Mouse (Mus musculus) heart, postnatal 0 days (tissue): ENCODE results near the gene Lrrc8b. TPM values are rescaled to one million over a fixed set of nuclear protein-coding genes. Genes with fewer than 3 reads are reported as not detected.
A peak's percentile ranks its signal among the peaks of the same experiment; 100 is the strongest.

Source experiments
- ATAC-seq: fragments of 200-750 bp; cut with Nextera tagmentation; 2 replicates; pipeline ENCODE4 v1.8.0; 2017; ENCODE audit warnings: low read depth, moderate number of reproducible peaks, moderate library complexity; ENCODE audit not compliant: insufficient read depth
- DNase-seq: peaks from one replicate; pipeline ENCODE4 v3.0.0-alpha.2; 2016; ENCODE audit warnings: low spot score
- H3K27ac ChIP-seq: fragments of 300-500 bp; sonication (generic); 2 replicates; pipeline ENCODE4 v1.5.1; 2014; ENCODE audit warnings: low read depth, mild to moderate bottlenecking
- H3K27me3 ChIP-seq: fragments of 300-500 bp; sonication (generic); 2 replicates; pipeline ENCODE4 v1.6.1; 2014; ENCODE audit warnings: low read length, mixed read lengths; ENCODE audit not compliant: control insufficient read depth, insufficient read depth
- H3K36me3 ChIP-seq: fragments of 300-500 bp; sonication (generic); replicated peaks from 2 replicates; pipeline ENCODE4 v1.6.1; 2014; ENCODE audit warnings: low read length, mixed read lengths; ENCODE audit not compliant: control insufficient read depth, insufficient read depth
- H3K4me1 ChIP-seq: fragments of 300-500 bp; sonication (generic); 2 replicates; pipeline ENCODE4 v1.6.1; 2014; ENCODE audit warnings: antibody characterized with exemption; ENCODE audit not compliant: control insufficient read depth, insufficient read depth
- H3K4me2 ChIP-seq: fragments of 300-500 bp; sonication (generic); 2 replicates; pipeline ENCODE4 v1.6.1; 2014; ENCODE audit warnings: low read depth, mild to moderate bottlenecking, low read length, moderate library complexity
- H3K4me3 ChIP-seq: fragments of 300-500 bp; sonication (generic); 2 replicates; pipeline ENCODE4 v1.5.1; 2014; ENCODE audit warnings: low read depth, low read length
- H3K9ac ChIP-seq: fragments of 300-500 bp; sonication (generic); replicated peaks from 2 replicates; pipeline ENCODE4 v1.6.1; 2014; ENCODE audit warnings: low read depth, low read length, mixed read lengths
- H3K9me3 ChIP-seq: fragments of 300-500 bp; sonication (generic); replicated peaks from 2 replicates; pipeline ENCODE4 v1.6.1; 2016; ENCODE audit warnings: low read length; ENCODE audit not compliant: control insufficient read depth
- CTCF ChIP-seq: IDR thresholded peaks from 2 replicates; pipeline ENCODE4 v1.5.1; 2016; ENCODE audit warnings: antibody characterized with exemption, control low read depth, low read depth
- EP300 ChIP-seq: IDR thresholded peaks from 2 replicates; pipeline ENCODE4 v1.6.1; 2016; ENCODE audit warnings: antibody characterized with exemption, low read depth
- WGBS: fragments of 180-500 bp; shearing (Covaris S2); extraction: QIAGEN DNeasy Blood & Tissue Kit; methylation state at CpG from one replicate; pipeline ENCODE4 v1.1.7; 2014; 5-methylcytosine and 5-hydroxymethylcytosine counted together
- polyA plus RNA-seq: library from polyadenylated mRNA; unstranded; fragments of >200 nt; fragmentation: Nextera tagmentation; extraction: Ambion mirVana; gene quantifications from 2 replicates; pipeline ENCODE4 v1.2.1, GENCODE M21; 2015
- total RNA-seq: library from RNA; depleted of rRNA; stranded (reverse); fragments of >200 nt; gene quantifications from 2 replicates; pipeline ENCODE4 v1.2.3, GENCODE M21; 2014; ENCODE audit warnings: low replicate concordance; rRNA removed

Lrrc8b gene
- total and polyA plus RNA-seq, 2 experiments from 2014 or later = 2.6 to 4.8 TPM

- peaks cover 14% of the 10 kb centered on the region; the same call in 1 of the 2 replicates for H3K36me3 ChIP-seq
- no peaks in the 10 kb centered on the region for H3K27me3 ChIP-seq
- peak overlapping the region; percentile 72 for H3K27ac ChIP-seq
- WGBS = 35% methylated on average over 23 of the region's 23 CpGs
- H3K4me3 ChIP-seq = peak overlapping the region; percentile 35
- peak overlapping the region; percentile 57 for H3K4me2 ChIP-seq
- H3K9ac ChIP-seq = peak overlapping the region; percentile 32; the same call in 1 of the 2 replicates
- peaks cover 63% of the 10 kb centered on the region for H3K4me1 ChIP-seq
- no peaks in the 10 kb centered on the region for H3K9me3 ChIP-seq
- peak; percentile 82 for DNase-seq
- TF ChIP-seq CTCF = no peak
- TF ChIP-seq EP300 = no peak
- ATAC-seq = peak; percentile 85
Observed at GRCm38 (mm10) chr5:105527477-105528331, 112.1 kb downstream of the Lrrc8b start.

- Histone ChIP-seq H3K27me3 (no peaks in the 10 kb centered on the region), H3K27ac (0 out of 2 replicates have a peak overlapping the region, but pooled peaks have one; percentile 30), H3K4me2 (no peak overlapping the region), H3K9me3 (no peaks in the 10 kb centered on the region), H3K4me3 (no peak overlapping the region), H3K9ac (no peak overlapping the region), H3K4me1 (peaks cover 42% of the 10 kb centered on the region), H3K36me3 (peaks cover 11% of the 10 kb centered on the region; the same call in 1 of the 2 replicates)
- ATAC-seq (no peak), DNase-seq (peak; percentile 32)
- TF ChIP-seq CTCF (no peak), EP300 (no peak)
- WGBS = 50% methylated on average over 6 of the region's 6 CpGs
Observed at GRCm38 (mm10) chr5:105530576-105530975, 115.0 kb downstream of the Lrrc8b start.

- H3K4me2 ChIP-seq = no peak overlapping the region
- peaks cover 32% of the 10 kb centered on the region for H3K36me3 ChIP-seq
- 93% methylated on average over 3 of the region's 3 CpGs for WGBS
- H3K27me3 ChIP-seq = no peaks in the 10 kb centered on the region
- H3K9me3 ChIP-seq = no peaks in the 10 kb centered on the region
- ATAC-seq = no peak
- H3K9ac ChIP-seq = no peak overlapping the region
- peaks cover 11% of the 10 kb centered on the region for H3K4me1 ChIP-seq
- H3K4me3 ChIP-seq = no peak overlapping the region
- H3K27ac ChIP-seq = no peak overlapping the region
- no peak for TF ChIP-seq EP300
- TF ChIP-seq CTCF = no peak
- no peak for DNase-seq
Observed at GRCm38 (mm10) chr5:105535186-105535585, 119.6 kb downstream of the Lrrc8b start.

GRCm38 (mm10) chr5:105536172-105536571 is 120.6 kb downstream of the Lrrc8b start:
- DNase-seq (no peak), ATAC-seq (no peak)
- TF ChIP-seq CTCF = no peak
- TF ChIP-seq EP300 = no peak
- H3K36me3 ChIP-seq = peaks cover 34% of the 10 kb centered on the region
- H3K4me2 ChIP-seq = no peak overlapping the region
- no peaks in the 10 kb centered on the region for H3K27me3 ChIP-seq
- H3K4me3 ChIP-seq = no peak overlapping the region
- no peak overlapping the region for H3K9ac ChIP-seq
- 88% methylated on average over 2 of the region's 2 CpGs for WGBS
- H3K9me3 ChIP-seq = no peaks in the 10 kb centered on the region
- no peak overlapping the region for H3K27ac ChIP-seq
- peaks cover 1% of the 10 kb centered on the region; the same call in 1 of the 2 replicates for H3K4me1 ChIP-seq

- ATAC-seq = no peak
Observed at GRCm38 (mm10) chr5:105537101-105537723, 121.6 kb downstream of the Lrrc8b start.

More at GRCm38 (mm10) chr5:105537101-105537723, 121.6 kb downstream of the Lrrc8b start:
- Histone ChIP-seq H3K4me1 (no peaks in the 10 kb centered on the region), H3K4me2 (no peak overlapping the region), H3K27me3 (no peaks in the 10 kb centered on the region), H3K9ac (no peak overlapping the region), H3K27ac (no peak overlapping the region), H3K9me3 (no peaks in the 10 kb centered on the region), H3K4me3 (no peak overlapping the region), H3K36me3 (peaks cover 29% of the 10 kb centered on the region)
- TF ChIP-seq EP300 = no peak
- TF ChIP-seq CTCF = no peak
- DNase-seq = no peak
- WGBS = 91% methylated on average over 11 of the region's 11 CpGs

Other genes starting within 250 kb of the Lrrc8b start
- not detected in 2 replicates for gene Gbp10, start 176.2 kb upstream of the Lrrc8b start, total RNA-seq
- not detected in 2 replicates for gene Gbp10, start 176.2 kb upstream of the Lrrc8b start, polyA plus RNA-seq
- gene Gm43302, start 122.1 kb upstream of the Lrrc8b start, total RNA-seq = 0.93 TPM in 1 of 2 replicates, not detected in the other
- gene Gm43302, start 122.1 kb upstream of the Lrrc8b start, polyA plus RNA-seq = 0.10 TPM in 1 of 2 replicates, not detected in the other
- gene Gbp6, start 122.1 kb upstream of the Lrrc8b start, total RNA-seq = 7.2 and 11.6 TPM in 2 replicates
- gene Gbp6, start 122.1 kb upstream of the Lrrc8b start, polyA plus RNA-seq = 1.9 and 2.2 TPM in 2 replicates
- gene Lrrc8c, start 103.6 kb downstream of the Lrrc8b start, total RNA-seq = 5.0 and 19.9 TPM in 2 replicates
- gene Lrrc8c, start 103.6 kb downstream of the Lrrc8b start, polyA plus RNA-seq = 11.1 and 14.9 TPM in 2 replicates